Mouse (Mus musculus): ENCODE data around the gene H2afv.
A peak's percentile ranks its signal among the peaks of the same experiment; 100 is the strongest.

H2afv gene

DNA sequence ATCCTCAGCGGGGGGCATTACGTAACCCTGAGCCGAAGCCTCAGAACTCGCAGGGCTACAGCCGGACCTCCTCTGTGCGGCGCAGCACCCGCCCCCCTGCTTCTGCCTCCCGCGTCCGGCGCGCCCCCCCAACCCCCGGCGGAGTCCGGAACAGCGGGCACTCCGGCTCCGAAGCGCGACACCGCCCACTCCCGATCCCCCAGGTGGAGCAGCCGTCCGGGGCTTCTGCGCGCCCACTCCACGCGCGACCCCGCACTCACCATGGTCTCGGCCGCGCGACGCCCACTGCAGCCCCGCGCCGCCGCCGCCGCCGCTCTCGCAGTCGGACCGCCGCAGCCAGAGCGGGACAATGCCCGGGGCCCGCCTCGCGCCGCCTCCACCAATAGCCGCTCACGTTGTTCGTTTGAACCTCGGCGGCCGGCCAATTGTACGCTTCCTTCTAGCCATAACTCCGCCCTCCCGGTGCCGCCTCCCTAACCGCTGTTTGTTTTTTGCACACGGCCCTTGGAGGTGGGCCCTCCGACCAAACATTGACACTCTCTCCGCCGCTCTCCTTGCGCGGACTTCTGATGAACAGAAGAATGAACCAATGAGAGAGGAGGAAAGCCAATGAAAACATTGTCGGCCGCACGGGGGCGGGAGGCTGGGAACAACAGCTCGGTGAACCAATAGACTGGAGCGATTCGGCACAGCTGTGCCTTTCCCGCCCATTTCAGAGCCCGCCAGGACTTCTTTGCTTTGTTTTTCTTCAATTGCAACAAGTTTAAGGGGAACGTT, at the start of gene H2afv:
Gene H2afv (minus strand): TSS at position 367 of the 777 bp plus-strand sequence.
- DNase-seq (ENCODE audit: low spot score in 2 of 2), result peak; percentile 99

DNA sequence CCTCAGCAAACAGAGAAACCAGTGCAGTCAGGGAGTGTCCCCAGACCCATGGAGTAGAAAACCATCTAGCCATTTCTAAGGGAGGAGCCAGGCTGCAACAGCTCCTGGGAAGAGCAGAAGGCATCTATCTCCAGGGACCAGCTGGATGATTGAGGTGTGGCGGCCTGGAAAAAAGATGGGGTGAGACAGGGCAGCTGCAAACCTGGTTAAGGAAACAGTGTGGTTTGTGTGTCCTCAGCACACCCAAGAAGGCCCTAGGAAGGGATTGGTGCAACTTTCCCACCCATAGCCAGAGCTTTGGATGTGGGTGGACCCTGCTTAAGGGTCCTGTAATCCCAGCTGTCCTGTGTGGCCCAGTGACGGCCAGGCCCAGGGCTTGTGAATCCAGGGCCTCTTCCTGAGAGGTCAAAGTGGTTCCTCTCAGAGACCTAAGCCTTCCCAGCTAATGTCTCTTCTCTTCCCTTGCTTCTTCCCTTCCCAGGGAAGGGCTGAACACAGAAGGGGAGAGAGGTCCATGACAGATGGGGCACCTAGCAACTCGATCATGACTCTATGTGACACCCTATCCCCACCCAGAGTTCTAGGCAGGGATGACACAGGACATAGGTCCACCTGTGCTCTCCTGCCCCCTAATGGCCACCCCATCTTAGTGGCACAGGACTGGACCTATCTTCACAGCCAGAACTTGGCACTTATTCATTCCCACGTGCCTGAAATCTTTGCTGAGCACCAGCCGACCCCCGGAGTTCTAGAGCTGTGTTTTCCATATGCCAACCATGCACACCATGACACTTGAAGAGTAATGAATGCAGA, 45.7 kb upstream of the H2afv start:
- DNase-seq (ENCODE audit: low spot score in 2 of 2), result peak; percentile 36 to 71

DNA sequence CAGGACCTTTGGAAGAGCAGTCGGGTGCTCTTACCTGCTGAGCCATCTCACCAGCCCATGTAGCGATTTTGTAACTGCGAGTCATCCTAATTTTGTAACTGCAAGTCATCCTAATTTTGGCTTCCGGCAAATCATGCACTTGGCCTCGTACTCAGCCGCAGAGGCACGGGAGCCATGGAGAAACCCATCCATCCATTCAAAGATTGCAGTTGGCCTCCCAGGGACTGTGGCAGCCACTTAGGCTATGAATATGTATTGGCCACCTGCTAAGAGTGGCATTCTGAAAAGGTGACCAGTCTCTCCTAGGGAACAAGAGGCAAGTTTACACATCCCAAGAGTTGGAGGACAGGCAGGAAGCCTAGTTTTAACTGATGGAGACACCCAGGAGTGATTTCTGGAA, 45.0 kb upstream of the H2afv start:
- no peak for DNase-seq (ENCODE audit: low spot score in 2 of 2)

GRCm38 (mm10) chr11:6488041-6488684, 43.9 kb upstream of the H2afv start:
- no peak for DNase-seq (ENCODE audit: low spot score in 2 of 2)

DNA sequence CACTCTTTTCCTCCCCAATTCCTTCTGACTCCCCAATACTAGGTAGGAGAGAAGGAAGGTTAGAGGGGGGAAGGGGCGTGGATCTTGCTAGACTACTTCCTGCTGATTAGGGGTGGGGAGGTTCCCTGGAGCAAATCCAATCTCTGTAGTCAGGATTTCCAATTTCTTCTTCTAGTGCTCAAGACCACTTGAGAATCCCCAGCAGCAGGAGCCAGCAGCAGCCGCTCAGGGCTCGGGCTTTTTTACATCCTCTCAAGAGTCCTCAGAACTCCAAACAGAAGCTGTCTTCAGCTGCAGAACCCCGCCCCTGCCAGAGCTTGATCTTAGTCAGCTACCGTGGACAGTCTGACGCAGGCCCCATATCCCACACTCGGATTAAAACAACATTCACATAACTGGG, 43.3 kb upstream of the H2afv start:
- DNase-seq (ENCODE audit: low spot score in 2 of 2), result no peak

DNA sequence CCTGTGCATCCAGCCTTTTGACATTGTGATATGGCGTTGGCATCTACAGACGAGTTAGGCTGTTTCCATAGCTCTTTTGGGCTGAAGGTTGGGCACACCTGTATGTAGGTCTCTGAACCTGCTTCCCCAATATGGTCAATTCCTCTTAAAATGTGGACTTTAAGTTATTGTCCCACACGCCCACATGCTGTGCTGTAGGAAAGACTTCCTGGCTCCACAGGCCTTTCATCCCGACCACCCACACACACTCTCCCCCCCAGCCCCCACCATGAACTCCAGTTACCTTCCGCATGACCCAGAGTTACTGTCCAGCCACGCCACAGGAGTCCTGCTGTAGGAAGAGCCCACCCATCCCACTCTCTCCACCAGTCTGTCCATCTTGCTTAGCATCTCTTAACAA, 42.7 kb upstream of the H2afv start:
- DNase-seq (ENCODE audit: low spot score in 2 of 2), result no peak

- DNase-seq (ENCODE audit: low spot score in 2 of 2), result no peak
These were observed 40.2 kb upstream of the H2afv start for GRCm38 (mm10) chr11:6484244-6484959.

DNA sequence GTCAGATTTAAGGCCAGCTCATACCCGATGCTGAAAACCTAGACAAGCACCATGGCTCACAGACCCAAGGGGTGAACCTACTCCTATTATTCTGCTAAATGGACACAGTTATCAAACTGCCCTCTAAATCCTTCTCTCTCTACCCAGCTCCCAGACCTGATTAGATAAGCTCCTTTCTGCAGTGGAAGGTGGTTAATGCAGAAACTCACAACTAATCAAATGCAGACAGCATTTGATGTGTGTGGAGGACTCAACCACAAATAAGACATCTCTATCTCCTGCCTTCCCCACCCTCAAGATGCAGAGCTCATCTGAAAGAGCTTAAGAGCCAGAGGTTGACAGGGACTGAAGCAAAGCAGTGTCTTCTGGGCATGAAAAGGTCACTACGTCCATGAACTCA, 38.9 kb upstream of the H2afv start:
- no peak for DNase-seq (ENCODE audit: low spot score in 2 of 2)

DNA sequence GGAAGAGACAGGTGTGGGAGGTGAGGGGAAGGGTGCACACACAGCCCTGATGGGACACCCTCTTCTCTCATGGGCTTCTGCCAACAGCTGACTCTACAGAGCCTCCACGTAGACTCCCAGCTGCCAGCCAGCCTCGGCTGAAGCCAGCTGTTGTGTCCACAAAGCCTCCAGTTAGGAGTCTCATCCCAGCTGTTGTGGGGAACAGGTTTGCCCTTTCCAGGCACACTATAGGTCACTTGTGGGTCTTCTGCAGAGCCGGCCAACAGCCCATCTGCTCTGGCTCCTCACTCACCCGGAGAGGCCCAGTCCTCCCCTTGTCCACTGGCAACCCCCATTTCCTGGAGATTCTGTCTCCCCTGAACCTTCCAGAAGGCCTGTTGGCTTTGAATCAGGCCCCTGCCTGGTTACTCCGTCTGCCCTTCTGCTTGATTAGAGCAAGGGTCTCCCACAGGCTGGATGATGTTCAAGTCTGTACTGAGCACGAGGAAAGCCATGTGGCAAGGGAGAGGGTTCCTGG, 37.5 kb upstream of the H2afv start:
- DNase-seq (ENCODE audit: low spot score in 2 of 2), result no peak

GRCm38 (mm10) chr11:6480681-6481405, 36.6 kb upstream of the H2afv start:
- no peak for DNase-seq (ENCODE audit: low spot score in 2 of 2)

- no peak for DNase-seq (ENCODE audit: low spot score in 2 of 2)
These were observed 35.9 kb upstream of the H2afv start for GRCm38 (mm10) chr11:6480191-6480590.

DNA sequence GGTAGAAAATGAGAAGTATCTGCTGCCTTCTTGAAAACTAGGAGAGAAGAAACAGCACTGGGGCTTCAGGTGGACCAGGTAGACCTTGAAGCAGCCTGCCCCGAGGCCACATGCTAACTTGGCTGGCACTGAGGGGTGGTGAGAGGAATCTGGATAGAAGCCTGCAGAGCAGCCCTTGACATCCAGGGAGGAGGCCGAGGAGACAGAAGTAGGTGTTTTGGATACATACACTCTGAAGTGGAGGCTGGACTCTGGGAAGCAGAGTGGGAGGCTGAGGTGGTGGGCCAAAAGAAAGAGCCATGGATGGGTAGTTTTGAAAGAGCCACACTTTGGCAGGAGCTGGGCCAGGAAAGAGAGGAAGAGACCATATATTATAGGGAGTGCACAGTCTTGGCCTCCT, 35.0 kb upstream of the H2afv start:
- no peak for DNase-seq (ENCODE audit: low spot score in 2 of 2)

GRCm38 (mm10) chr11:6477350-6477749, 33.1 kb upstream of the H2afv start:
- no peak for DNase-seq (ENCODE audit: low spot score in 2 of 2)

DNA sequence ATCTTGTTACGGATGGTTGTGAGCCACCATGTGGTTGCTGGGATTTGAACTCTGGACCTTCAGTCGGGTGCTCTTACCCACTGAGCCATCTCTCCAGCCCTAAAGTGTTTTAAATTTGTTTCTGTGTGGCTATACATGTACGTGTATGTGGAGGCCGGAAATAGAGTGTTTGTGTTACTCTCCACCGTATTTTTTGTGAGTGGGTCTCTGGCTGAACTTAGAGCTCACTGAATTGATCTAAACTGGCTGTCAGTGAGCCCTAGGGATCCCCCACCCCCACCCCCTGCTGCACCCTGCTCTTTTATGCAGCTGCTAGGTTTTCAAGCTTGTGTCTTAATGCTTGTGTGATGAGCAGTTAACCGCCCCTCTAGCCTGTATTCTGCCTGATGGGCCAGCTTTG, 32.6 kb upstream of the H2afv start:
- no peak for DNase-seq (ENCODE audit: low spot score in 2 of 2)

GRCm38 (mm10) chr11:6475867-6476484, 31.7 kb upstream of the H2afv start, which contains the start of gene Purb:
Gene Purb (minus strand): TSS chr11:6475917.
- DNase-seq (ENCODE audit: low spot score in 2 of 2), result peak; percentile 83 to 89

- peak; percentile 46 to 55 for DNase-seq (ENCODE audit: low spot score in 2 of 2)
These were observed 30.9 kb upstream of the H2afv start for GRCm38 (mm10) chr11:6474874-6475731.

GRCm38 (mm10) chr11:6474381-6474780, 30.1 kb upstream of the H2afv start:
- no peak for DNase-seq (ENCODE audit: low spot score in 2 of 2)

DNA sequence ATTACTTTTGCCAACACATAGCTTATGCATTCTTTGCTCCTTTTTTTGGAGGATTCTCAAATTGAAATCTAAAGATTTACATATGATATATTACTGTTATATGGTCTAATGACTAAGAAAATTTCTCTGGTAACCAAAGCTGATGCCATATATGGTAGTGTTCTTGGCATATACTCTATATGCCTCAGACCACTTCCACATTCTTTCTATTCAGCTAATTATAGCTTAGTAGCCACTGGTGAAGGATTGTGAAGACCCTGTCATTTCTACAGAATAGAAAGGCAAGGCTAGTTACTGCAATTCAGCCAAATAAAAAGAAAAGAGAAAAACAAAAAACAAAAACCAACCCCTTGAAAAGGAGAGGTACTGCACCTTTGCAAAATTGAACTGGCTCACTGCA, 27.8 kb upstream of the H2afv start:
- no peak for DNase-seq (ENCODE audit: low spot score in 2 of 2)

DNA sequence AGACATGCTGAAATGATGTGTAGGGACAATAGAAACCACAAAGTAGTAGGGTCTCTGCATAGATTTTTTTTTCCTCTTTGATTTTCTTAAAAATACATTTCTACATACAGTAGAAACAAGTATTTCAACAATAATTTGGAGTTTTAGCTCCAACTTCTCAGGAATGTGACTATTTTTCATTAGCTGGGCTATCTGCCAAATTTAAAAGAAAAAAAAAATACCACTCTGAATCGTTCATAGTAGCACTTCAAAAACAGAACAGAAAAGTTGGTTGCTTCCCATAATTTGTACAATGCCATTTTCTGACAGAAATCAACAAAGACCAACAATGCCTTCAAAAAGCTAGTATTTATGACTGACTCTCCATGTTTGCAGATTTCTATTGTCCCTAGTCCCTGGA, 27.2 kb upstream of the H2afv start:
- no peak for DNase-seq (ENCODE audit: low spot score in 2 of 2)

- DNase-seq (ENCODE audit: low spot score in 2 of 2), result no peak
These were observed 26.8 kb upstream of the H2afv start for GRCm38 (mm10) chr11:6471054-6471453.

All from natural killer cell, adult 2 months (primary cell).